Mouse (Mus musculus): ENCODE measurements around the gene Lrrc52. TPM values are rescaled to one million over a fixed set of nuclear protein-coding genes. Genes with fewer than 3 reads are reported as not detected.

Gene Lrrc52
- polyA plus RNA-seq, 1 experiment from 2014 or later, result not detected

DNA sequence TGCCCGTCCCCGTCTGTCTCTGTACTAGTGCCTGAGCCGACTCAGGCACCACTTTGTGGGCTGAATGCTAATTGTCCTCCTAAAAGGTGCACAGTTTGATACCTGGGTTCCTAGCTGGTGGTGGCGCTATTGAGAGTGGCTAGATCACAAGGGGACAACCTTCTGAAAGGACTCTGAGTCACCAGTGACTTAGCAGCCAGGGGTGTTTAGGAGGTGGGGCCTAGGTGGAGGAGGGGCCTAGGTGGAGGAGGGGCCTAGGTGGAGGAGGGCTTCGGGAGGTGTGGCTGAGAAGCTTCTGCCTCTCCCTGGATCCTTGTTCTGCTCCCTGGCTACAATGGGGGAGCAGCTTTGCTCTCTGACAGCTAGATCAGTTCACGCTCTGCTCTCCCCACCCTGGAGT, 20.1 kb downstream of the Lrrc52 start:
- WGBS, result 76% methylated on average over 6 of the region's 6 CpGs
- Histone ChIP-seq H3K36me3 (ENCODE audit: control insufficient read depth, insufficient read depth, low read length) (no peaks in the 10 kb centered on the region), H3K27me3 (replicated peaks; ENCODE audit: control insufficient read depth, insufficient read depth, low read length) (no peaks in the 10 kb centered on the region), H3K9ac (ENCODE audit: low read depth, low read length) (no peak overlapping the region), H3K27ac (ENCODE audit: low read depth, low read length) (no peak overlapping the region), H3K4me2 (ENCODE audit: low read length) (no peak overlapping the region), H3K9me3 (ENCODE audit: control insufficient read depth, low read length) (no peaks in the 10 kb centered on the region), H3K4me1 (ENCODE audit: control insufficient read depth, insufficient read depth, low read depth, low read length) (no peaks in the 10 kb centered on the region; the same call in 1 of the 2 replicates), H3K4me3 (ENCODE audit: low read length) (no peak overlapping the region)
- no peak for ATAC-seq

DNA sequence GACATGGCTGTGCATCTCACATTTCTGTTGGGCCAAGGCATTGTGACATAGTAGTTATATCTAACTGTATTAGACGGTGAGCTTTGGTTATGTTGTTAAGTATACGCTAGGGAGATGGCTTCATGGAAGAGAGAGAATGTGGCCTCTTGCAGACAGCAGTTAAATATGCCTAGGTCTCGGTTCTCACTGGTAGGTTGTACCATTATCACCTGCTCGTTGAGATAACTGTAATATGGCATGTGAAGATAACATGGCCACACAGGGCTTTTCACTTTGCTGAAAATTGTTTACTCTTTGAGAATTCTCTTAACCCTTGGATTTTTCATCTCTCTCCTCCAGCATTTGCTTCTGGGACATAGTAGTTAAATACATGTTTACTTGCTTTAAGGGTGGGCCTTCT, 21.4 kb downstream of the Lrrc52 start:
- Histone ChIP-seq H3K27me3 (replicated peaks; ENCODE audit: control insufficient read depth, insufficient read depth, low read length) (no peaks in the 10 kb centered on the region), H3K36me3 (ENCODE audit: control insufficient read depth, insufficient read depth, low read length) (no peaks in the 10 kb centered on the region), H3K9ac (ENCODE audit: low read depth, low read length) (no peak overlapping the region), H3K4me2 (ENCODE audit: low read length) (no peak overlapping the region), H3K4me1 (ENCODE audit: control insufficient read depth, insufficient read depth, low read depth, low read length) (no peaks in the 10 kb centered on the region; the same call in 1 of the 2 replicates), H3K9me3 (ENCODE audit: control insufficient read depth, low read length) (no peaks in the 10 kb centered on the region), H3K27ac (ENCODE audit: low read depth, low read length) (no peak overlapping the region), H3K4me3 (ENCODE audit: low read length) (no peak overlapping the region)
- 94% methylated on average over 4 of the region's 4 CpGs for WGBS
- no peak for ATAC-seq

DNA sequence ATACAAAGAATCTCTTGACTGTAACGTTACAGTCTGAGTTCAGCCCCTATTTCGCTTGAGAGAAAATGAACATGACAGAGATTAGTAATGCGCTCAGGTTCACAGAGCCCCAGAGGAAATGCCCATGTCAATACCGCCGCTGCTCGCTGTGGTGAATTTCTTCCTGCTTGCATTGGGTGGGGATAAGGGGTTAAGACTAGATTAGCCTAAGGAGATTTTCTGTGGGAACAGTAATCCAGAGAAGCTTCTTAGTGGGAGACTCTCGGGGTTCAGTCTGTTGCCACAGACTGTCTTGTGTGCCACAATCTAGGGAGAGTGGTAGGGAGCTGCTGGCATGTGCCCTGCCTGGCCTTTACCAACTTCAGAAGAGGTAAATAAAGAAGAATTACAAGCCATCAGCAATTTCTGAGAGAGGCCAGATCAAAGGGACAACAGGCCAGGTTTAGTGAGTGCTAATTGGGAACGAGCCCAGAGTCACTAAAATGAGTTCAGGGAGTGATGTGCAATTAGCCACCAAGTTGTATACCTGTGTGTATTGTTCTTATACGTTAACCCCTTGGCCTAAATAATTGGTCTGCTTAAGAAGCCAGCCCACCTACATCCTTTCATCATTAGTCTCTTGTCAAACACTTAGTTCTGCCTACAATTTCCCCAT, 28.2 kb downstream of the Lrrc52 start:
- Histone ChIP-seq H3K27me3 (replicated peaks; ENCODE audit: control insufficient read depth, insufficient read depth, low read length) (no peaks in the 10 kb centered on the region), H3K36me3 (ENCODE audit: control insufficient read depth, insufficient read depth, low read length) (no peaks in the 10 kb centered on the region), H3K4me3 (ENCODE audit: low read length) (no peak overlapping the region), H3K4me1 (ENCODE audit: control insufficient read depth, insufficient read depth, low read depth, low read length) (no peaks in the 10 kb centered on the region), H3K9ac (ENCODE audit: low read depth, low read length) (no peak overlapping the region), H3K4me2 (ENCODE audit: low read length) (no peak overlapping the region), H3K9me3 (ENCODE audit: control insufficient read depth, low read length) (no peaks in the 10 kb centered on the region), H3K27ac (ENCODE audit: low read depth, low read length) (no peak overlapping the region)
- 69% methylated on average over 9 of the region's 9 CpGs for WGBS
- ATAC-seq, result no peak

DNA sequence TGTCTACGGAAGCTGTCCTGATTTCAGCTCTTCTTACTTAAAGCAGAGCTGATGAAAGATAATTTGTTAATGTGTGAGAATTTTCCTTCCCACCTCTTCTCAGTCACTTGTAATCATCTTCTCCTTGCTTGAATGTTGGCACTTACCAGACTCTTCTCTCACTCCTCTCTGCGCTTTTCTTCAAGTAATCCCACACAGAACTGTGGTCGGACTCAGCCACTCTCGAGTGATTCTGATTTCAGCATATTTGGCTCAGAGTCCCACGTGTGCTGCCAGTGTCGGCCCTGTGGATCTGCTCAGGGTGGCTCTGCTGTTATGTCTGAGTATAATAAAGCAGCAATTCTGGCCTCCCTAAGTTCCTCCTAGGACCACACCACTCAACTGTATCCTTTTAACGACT, 29.5 kb downstream of the Lrrc52 start:
- H3K4me2 ChIP-seq (ENCODE audit: low read length), result no peak overlapping the region
- no peaks in the 10 kb centered on the region for H3K27me3 ChIP-seq (replicated peaks; ENCODE audit: control insufficient read depth, insufficient read depth, low read length)
- no peak overlapping the region for H3K4me3 ChIP-seq (ENCODE audit: low read length)
- no peaks in the 10 kb centered on the region for H3K9me3 ChIP-seq (ENCODE audit: control insufficient read depth, low read length)
- no peak overlapping the region for H3K9ac ChIP-seq (ENCODE audit: low read depth, low read length)
- H3K36me3 ChIP-seq (ENCODE audit: control insufficient read depth, insufficient read depth, low read length), result no peaks in the 10 kb centered on the region
- H3K27ac ChIP-seq (ENCODE audit: low read depth, low read length), result no peak overlapping the region
- 80% methylated on average over 7 of the region's 7 CpGs for WGBS
- ATAC-seq, result no peak
- H3K4me1 ChIP-seq (ENCODE audit: control insufficient read depth, insufficient read depth, low read depth, low read length), result no peaks in the 10 kb centered on the region

DNA sequence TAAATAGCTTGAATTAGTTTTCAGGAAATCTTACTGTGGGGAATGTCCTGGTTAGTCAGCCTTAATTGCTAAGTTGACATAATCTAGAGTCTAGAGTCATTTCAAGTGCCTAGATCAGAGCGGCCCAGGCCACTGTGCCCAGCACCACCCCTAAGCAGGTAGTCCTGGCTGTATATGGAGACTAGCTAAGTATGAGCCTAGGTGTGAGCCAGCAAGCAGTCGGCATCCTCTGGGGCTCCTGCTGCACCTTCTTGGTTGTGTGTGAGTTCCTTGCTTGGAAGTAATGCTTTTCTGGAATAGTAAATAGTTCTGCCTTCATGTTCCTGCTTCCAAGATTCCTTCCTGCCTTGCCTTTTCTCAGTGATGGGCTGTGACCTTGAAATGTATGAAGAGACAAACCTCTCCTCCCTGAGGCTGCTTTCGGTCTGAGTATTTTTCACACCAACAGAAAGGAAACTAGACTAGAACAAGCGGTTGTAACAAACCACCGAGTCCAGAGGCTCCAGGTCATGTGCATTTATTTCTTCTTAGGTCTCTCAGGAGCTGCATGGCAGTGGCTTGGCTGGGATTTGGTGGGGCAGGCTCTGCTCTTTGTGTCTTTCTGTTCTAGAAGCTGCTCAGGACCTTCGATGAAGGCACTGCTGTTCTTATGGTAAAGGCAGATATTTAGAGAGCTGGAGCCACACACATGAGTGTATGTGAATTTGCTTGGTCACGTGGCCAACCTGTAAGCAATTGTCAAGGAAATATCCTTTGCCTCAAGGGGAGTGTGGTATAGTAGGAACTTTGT, 30.2 kb downstream of the Lrrc52 start:
- no peak for ATAC-seq
- Histone ChIP-seq H3K9ac (ENCODE audit: low read depth, low read length) (no peak overlapping the region), H3K9me3 (ENCODE audit: control insufficient read depth, low read length) (no peaks in the 10 kb centered on the region), H3K36me3 (ENCODE audit: control insufficient read depth, insufficient read depth, low read length) (no peaks in the 10 kb centered on the region), H3K4me2 (ENCODE audit: low read length) (no peak overlapping the region), H3K27me3 (replicated peaks; ENCODE audit: control insufficient read depth, insufficient read depth, low read length) (no peaks in the 10 kb centered on the region), H3K4me3 (ENCODE audit: low read length) (no peak overlapping the region), H3K4me1 (ENCODE audit: control insufficient read depth, insufficient read depth, low read depth, low read length) (no peaks in the 10 kb centered on the region), H3K27ac (ENCODE audit: low read depth, low read length) (no peak overlapping the region)
- WGBS, result 88% methylated on average over 7 of the region's 7 CpGs

DNA sequence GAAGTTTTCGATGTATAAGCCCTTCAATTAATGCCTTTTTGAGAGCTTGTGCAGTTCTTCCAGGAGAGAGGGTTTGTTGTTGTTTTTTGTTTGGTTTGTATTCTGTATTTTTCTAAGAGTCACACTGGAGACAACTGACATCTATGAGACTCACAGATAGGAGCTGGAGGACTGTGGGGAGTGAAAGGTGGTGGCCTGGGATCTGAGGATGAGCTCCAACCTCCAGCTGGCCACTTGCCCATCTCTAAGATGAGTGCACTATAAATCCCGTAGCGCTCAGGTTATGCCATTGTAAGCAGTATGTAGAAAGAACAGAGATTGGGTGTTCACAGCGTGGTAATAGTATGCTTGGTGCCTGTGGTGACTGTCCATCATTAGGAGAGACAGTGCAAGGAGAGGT, 31.6 kb downstream of the Lrrc52 start:
- WGBS, result 87% methylated on average over 4 of the region's 4 CpGs
- no peak overlapping the region for H3K27ac ChIP-seq (ENCODE audit: low read depth, low read length)
- H3K9me3 ChIP-seq (ENCODE audit: control insufficient read depth, low read length), result no peaks in the 10 kb centered on the region
- H3K9ac ChIP-seq (ENCODE audit: low read depth, low read length), result no peak overlapping the region
- no peak overlapping the region for H3K4me2 ChIP-seq (ENCODE audit: low read length)
- no peaks in the 10 kb centered on the region for H3K27me3 ChIP-seq (replicated peaks; ENCODE audit: control insufficient read depth, insufficient read depth, low read length)
- no peaks in the 10 kb centered on the region for H3K4me1 ChIP-seq (ENCODE audit: control insufficient read depth, insufficient read depth, low read depth, low read length)
- no peaks in the 10 kb centered on the region for H3K36me3 ChIP-seq (ENCODE audit: control insufficient read depth, insufficient read depth, low read length)
- no peak overlapping the region for H3K4me3 ChIP-seq (ENCODE audit: low read length)
- no peak for ATAC-seq

DNA sequence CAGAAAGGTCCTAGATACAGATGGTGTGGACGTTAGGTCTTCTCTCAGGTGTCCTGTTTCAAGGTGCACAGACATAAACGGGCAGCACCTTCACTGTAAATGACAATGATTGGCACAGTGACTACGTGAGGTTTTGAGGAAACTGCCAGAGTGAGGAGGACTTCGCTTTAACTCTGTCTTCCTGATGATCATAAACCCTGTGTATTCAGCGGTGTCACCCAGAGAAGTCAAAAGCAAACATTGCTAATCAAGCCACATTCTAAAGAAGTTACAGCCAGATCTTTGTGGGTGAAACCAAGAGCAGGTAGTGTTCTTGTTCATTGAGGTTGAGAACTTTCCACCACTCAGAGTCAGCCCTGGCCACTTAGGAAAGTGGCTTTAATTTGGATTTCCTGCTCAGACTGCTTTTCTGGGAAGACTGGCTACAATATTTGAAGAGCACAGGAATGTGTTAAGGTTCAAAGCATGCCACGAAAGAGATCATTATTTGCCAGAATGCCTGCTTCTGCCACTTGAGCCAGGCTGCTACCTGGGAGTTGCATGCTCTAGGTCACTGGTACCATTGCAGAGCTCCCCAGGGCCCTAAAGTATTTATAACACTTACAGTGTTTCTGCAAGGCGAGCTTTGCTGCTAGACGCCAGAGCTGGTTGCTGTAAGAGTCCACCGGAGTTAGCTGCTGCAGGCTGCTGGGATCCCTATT, 35.5 kb downstream of the Lrrc52 start:
- no peaks in the 10 kb centered on the region for H3K27me3 ChIP-seq (replicated peaks; ENCODE audit: control insufficient read depth, insufficient read depth, low read length)
- H3K9ac ChIP-seq (ENCODE audit: low read depth, low read length), result no peak overlapping the region
- ATAC-seq, result no peak
- H3K4me3 ChIP-seq (ENCODE audit: low read length), result no peak overlapping the region
- 71% methylated on average over 9 of the region's 9 CpGs for WGBS
- H3K27ac ChIP-seq (ENCODE audit: low read depth, low read length), result no peak overlapping the region
- H3K4me1 ChIP-seq (ENCODE audit: control insufficient read depth, insufficient read depth, low read depth, low read length), result no peaks in the 10 kb centered on the region
- no peaks in the 10 kb centered on the region for H3K36me3 ChIP-seq (ENCODE audit: control insufficient read depth, insufficient read depth, low read length)
- no peaks in the 10 kb centered on the region for H3K9me3 ChIP-seq (ENCODE audit: control insufficient read depth, low read length)
- H3K4me2 ChIP-seq (ENCODE audit: low read length), result no peak overlapping the region

DNA sequence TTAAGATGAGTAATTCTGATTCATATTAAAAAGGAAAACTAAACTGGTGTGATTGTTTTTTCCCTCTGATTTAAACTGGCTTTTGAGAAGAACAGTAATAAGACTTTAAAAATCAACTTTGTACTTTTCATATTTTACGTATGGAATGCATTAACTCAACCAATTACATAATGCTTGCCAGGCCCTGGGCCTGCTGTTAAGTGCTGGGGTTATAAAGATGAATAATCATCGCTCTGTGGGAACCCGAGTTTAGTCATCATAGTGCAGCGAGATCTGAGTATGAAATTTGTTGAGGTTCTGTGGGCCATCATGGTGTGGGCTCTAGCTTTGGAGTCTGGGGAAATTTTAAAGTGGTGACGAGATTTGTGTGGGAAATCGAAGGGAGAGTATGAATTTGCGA, 39.9 kb downstream of the Lrrc52 start:
- no peak for ATAC-seq
- Histone ChIP-seq H3K4me3 (ENCODE audit: low read length) (no peak overlapping the region), H3K27ac (ENCODE audit: low read depth, low read length) (no peak overlapping the region), H3K9ac (ENCODE audit: low read depth, low read length) (no peak overlapping the region), H3K4me1 (ENCODE audit: control insufficient read depth, insufficient read depth, low read depth, low read length) (no peaks in the 10 kb centered on the region), H3K27me3 (replicated peaks; ENCODE audit: control insufficient read depth, insufficient read depth, low read length) (no peaks in the 10 kb centered on the region), H3K4me2 (ENCODE audit: low read length) (no peak overlapping the region), H3K9me3 (ENCODE audit: control insufficient read depth, low read length) (no peaks in the 10 kb centered on the region), H3K36me3 (ENCODE audit: control insufficient read depth, insufficient read depth, low read length) (no peaks in the 10 kb centered on the region)
- 80% methylated on average over 7 of the region's 7 CpGs for WGBS

DNA sequence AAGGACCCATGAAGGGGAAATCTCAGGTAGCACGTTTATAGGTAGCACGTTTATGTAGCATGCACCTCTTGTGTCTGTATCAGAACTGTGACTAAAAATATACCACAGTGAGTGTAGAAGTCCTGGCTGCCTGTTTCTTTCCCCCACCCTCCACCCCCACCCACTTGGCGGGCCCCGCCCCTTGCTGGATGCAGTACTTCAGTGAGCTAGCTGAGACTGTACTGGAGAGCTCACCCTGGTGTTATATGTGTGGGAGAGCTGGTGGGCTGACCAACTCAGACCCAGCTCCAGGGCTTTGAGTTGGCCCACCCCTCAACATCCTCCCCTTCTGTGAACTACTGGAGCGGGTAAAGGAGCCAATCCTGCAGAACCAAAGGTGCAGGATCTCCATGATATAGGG, 41.0 kb downstream of the Lrrc52 start:
- Histone ChIP-seq H3K4me3 (ENCODE audit: low read length) (no peak overlapping the region), H3K9me3 (ENCODE audit: control insufficient read depth, low read length) (no peaks in the 10 kb centered on the region), H3K9ac (ENCODE audit: low read depth, low read length) (no peak overlapping the region), H3K36me3 (ENCODE audit: control insufficient read depth, insufficient read depth, low read length) (no peaks in the 10 kb centered on the region), H3K4me2 (ENCODE audit: low read length) (no peak overlapping the region), H3K27me3 (replicated peaks; ENCODE audit: control insufficient read depth, insufficient read depth, low read length) (no peaks in the 10 kb centered on the region), H3K4me1 (ENCODE audit: control insufficient read depth, insufficient read depth, low read depth, low read length) (no peaks in the 10 kb centered on the region), H3K27ac (ENCODE audit: low read depth, low read length) (no peak overlapping the region)
- no peak for ATAC-seq
- WGBS, result 84% methylated on average over 5 of the region's 5 CpGs

All from hindbrain, embryonic 16.5 days (tissue).